Mouse (Mus musculus) limb, embryonic 15.5 days (tissue): ENCODE results near the gene Nfic. TPM values are rescaled to one million over a fixed set of nuclear protein-coding genes. Genes with fewer than 3 reads are reported as not detected.

Experiments
- ATAC-seq: fragments of 200-750 bp; cut with Nextera tagmentation; 2 replicates; pipeline ENCODE4 v1.8.0; 2017; ENCODE audit warnings: low read depth, moderate TSS enrichment; ENCODE audit not compliant: insufficient number of reproducible peaks, low FRiP score, low TSS enrichment
- H3K27ac ChIP-seq: fragments of 300-500 bp; sonication (generic); 2 replicates; pipeline ENCODE4 v1.5.1; 2015; ENCODE audit warnings: moderate library complexity, mild to moderate bottlenecking, inconsistent platforms
- H3K27me3 ChIP-seq: fragments of 300-500 bp; sonication (generic); 2 replicates; pipeline ENCODE4 v1.6.1; 2015; ENCODE audit warnings: inconsistent platforms
- H3K36me3 ChIP-seq: fragments of 300-500 bp; sonication (generic); 2 replicates; pipeline ENCODE4 v1.6.1; 2015; ENCODE audit warnings: inconsistent platforms
- H3K4me1 ChIP-seq: fragments of 300-500 bp; sonication (generic); 2 replicates; pipeline ENCODE4 v1.6.1; 2015; ENCODE audit warnings: inconsistent platforms
- H3K4me2 ChIP-seq: fragments of 300-500 bp; sonication (generic); 2 replicates; pipeline ENCODE4 v1.6.1; 2015; ENCODE audit warnings: mild to moderate bottlenecking, inconsistent platforms
- H3K4me3 ChIP-seq: fragments of 300-500 bp; sonication (generic); 2 replicates; pipeline ENCODE4 v1.5.1; 2015; ENCODE audit warnings: mild to moderate bottlenecking, inconsistent platforms
- H3K9ac ChIP-seq: fragments of 300-500 bp; sonication (generic); 2 replicates; pipeline ENCODE4 v1.6.1; 2015; ENCODE audit warnings: inconsistent platforms
- H3K9me3 ChIP-seq: fragments of 300-500 bp; sonication (generic); 2 replicates; pipeline ENCODE4 v1.6.1; 2016; ENCODE audit warnings: inconsistent platforms
- WGBS: fragments of 180-500 bp; shearing (Covaris S2); methylation state at CpG from one replicate; pipeline ENCODE4 v1.1.7; 2015; 5-methylcytosine and 5-hydroxymethylcytosine counted together
- polyA plus RNA-seq: library from polyadenylated mRNA; unstranded; fragments of >200 nt; fragmentation: Nextera tagmentation; extraction: Ambion mirVana; gene quantifications from 2 replicates; pipeline ENCODE4 v1.2.1, GENCODE M21; 2015

Nfic gene
- polyA plus RNA-seq, 1 experiment from 2014 or later, result 138 TPM

DNA sequence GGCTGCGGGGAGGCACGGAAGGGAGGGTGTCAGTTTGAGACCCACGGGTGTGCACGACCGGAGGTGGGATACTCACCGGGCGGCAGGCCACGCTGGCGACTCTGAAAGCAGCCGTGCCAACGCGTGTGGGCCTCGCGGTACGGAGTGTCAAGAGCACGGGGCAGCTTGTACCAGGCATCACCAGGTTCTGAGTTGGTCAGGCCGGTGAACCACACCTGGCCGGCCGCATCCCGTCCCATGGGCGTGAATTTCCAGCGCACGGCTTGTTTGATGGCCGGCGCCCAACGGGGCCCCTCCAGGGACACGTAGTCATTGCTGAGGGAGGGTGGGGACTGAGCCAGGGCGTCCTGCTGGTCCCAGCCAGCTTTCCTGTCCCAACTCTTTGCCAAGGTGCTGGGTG is 90.8 kb downstream of the Nfic start:
- peaks cover 46% of the 10 kb centered on the region for H3K36me3 ChIP-seq
- ATAC-seq, result no peak

DNA sequence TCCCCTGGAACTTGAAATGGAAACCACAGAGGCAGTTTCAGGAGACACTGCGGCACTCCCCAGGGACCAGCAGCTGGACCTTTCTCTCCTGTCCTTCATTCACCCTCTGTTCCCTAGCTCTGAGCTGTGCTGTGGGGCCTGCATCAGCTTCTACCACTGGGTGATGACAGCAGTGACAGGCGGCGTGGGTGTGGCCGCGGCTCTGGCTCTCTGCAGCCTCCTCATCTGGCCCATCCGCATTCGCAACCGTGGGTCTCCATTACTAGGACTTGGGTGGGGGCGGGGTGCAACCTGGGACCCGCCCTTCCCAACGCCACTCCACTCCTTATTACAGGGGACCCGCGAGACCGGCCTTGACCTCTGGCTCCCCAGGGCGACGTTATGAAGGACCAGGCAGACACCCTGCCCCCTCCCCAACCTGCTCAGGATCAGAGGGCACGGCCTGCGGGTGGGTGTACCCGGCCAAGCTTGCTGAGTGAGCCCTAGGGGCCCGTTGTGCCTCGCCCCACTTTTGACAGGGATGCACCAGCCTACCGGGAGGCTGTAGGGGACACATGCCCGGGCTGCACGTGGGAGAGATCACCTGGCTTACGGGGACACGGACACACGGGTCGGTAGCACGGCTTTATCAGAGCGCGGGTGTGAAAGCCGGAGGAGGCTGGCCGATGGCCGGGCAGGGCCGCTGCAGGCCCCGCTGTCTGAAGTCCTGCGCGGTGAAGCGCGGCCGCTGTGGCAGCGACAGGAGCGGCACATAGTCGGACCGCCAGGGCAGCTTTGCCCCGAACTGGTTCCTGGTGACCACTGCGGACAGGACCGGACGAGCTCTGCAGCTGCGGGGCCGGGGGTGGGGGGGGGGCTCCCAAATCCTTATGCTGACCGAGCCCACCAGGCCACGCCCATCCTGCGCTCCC is 91.7 kb downstream of the Nfic start:
- Histone ChIP-seq H3K9ac (peak overlapping the region; percentile 23; the same call in 1 of the 2 replicates), H3K4me1 (peaks cover 44% of the 10 kb centered on the region), H3K27me3 (peaks cover 34% of the 10 kb centered on the region), H3K9me3 (no peaks in the 10 kb centered on the region), H3K4me2 (peak overlapping the region; percentile 50), H3K27ac (no peak overlapping the region), H3K4me3 (peak overlapping the region; percentile 32), H3K36me3 (peaks cover 37% of the 10 kb centered on the region)
- 13% methylated on average over 52 of the region's 54 CpGs for WGBS
- no peak for ATAC-seq

More for the DNA sequence above, 90.8 kb downstream of the Nfic start:
- 14% methylated on average over 28 of the region's 28 CpGs for WGBS
- no peaks in the 10 kb centered on the region for H3K9me3 ChIP-seq
- peaks cover 34% of the 10 kb centered on the region for H3K27me3 ChIP-seq
- H3K9ac ChIP-seq, result peak overlapping the region; percentile 23; the same call in 1 of the 2 replicates
- H3K4me3 ChIP-seq, result peak overlapping the region; percentile 32
- no peak overlapping the region; the same call in 1 of the 2 replicates for H3K27ac ChIP-seq
- H3K4me2 ChIP-seq, result peak overlapping the region; percentile 50
- H3K4me1 ChIP-seq, result peaks cover 39% of the 10 kb centered on the region

DNA sequence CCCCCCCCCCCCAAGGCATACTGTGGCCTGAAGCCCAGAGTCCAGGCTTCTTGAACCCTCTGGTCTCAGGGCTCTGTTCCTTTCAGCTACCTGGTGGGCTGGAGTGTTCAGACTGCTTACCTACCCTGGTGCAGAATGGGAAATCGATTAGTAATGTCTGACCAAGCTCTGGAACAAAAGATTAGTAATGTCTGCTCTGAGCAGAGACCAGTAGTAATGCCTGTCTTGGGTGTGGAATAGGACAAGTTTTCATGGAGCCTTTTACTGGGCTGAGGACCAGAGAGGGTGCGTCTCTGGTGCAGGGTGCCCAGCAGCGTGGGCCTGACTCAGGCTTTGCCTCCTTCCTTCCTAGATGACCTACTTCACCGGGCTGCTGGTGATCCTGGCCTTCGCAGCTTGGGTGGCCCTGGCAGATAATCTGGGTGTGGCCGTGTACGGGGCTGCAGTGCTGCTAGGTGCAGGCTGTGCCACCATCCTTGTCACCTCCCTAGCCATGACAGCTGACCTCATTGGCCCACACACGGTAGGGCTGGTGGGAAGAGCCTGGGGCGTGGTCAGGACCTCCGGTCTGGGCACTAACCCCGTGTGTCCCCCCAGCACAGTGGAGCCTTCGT is 93.0 kb downstream of the Nfic start:
- Histone ChIP-seq H3K36me3 (peaks cover 25% of the 10 kb centered on the region), H3K27ac (no peak overlapping the region), H3K4me3 (no peak overlapping the region), H3K4me2 (no peak overlapping the region), H3K9ac (no peak overlapping the region), H3K9me3 (no peaks in the 10 kb centered on the region), H3K27me3 (peaks cover 34% of the 10 kb centered on the region), H3K4me1 (peaks cover 55% of the 10 kb centered on the region)
- 74% methylated on average over 12 of the region's 12 CpGs for WGBS
- ATAC-seq, result no peak

GRCm38 (mm10) chr10:81360721-81361120 is 94.7 kb downstream of the Nfic start:
- no peak overlapping the region for H3K4me2 ChIP-seq
- no peaks in the 10 kb centered on the region for H3K9me3 ChIP-seq
- 54% methylated on average over 8 of the region's 8 CpGs for WGBS
- no peak for ATAC-seq
- no peak overlapping the region for H3K27ac ChIP-seq
- peaks cover 36% of the 10 kb centered on the region for H3K27me3 ChIP-seq
- peaks cover 63% of the 10 kb centered on the region for H3K4me1 ChIP-seq
- no peak overlapping the region for H3K4me3 ChIP-seq
- H3K9ac ChIP-seq, result no peak overlapping the region
- peaks cover 10% of the 10 kb centered on the region; the same call in 1 of the 2 replicates for H3K36me3 ChIP-seq

GRCm38 (mm10) chr10:81358841-81359240 is 96.6 kb downstream of the Nfic start:
- Histone ChIP-seq H3K9ac (no peak overlapping the region), H3K27me3 (peaks cover 17% of the 10 kb centered on the region), H3K9me3 (no peaks in the 10 kb centered on the region), H3K4me2 (peak overlapping the region; percentile 97; the same call in 1 of the 2 replicates), H3K36me3 (peaks cover 10% of the 10 kb centered on the region; the same call in 1 of the 2 replicates), H3K4me1 (peaks cover 44% of the 10 kb centered on the region), H3K27ac (peak overlapping the region; percentile 7; the same call in 1 of the 2 replicates), H3K4me3 (no peak overlapping the region)
- ATAC-seq, result no peak
- 46% methylated on average over 1 of the region's 1 CpGs for WGBS

GRCm38 (mm10) chr10:81358209-81358608 is 97.2 kb downstream of the Nfic start:
- WGBS, result 30% methylated on average over 4 of the region's 4 CpGs
- peak overlapping the region; percentile 97 for H3K4me2 ChIP-seq
- H3K9me3 ChIP-seq, result no peaks in the 10 kb centered on the region
- peaks cover 38% of the 10 kb centered on the region for H3K4me1 ChIP-seq
- peaks cover 10% of the 10 kb centered on the region; the same call in 1 of the 2 replicates for H3K36me3 ChIP-seq
- ATAC-seq, result no peak
- peak overlapping the region; percentile 76 for H3K4me3 ChIP-seq
- H3K27ac ChIP-seq, result 0 out of 2 replicates have a peak overlapping the region, but pooled peaks have one; percentile 7
- H3K27me3 ChIP-seq, result peaks cover 11% of the 10 kb centered on the region
- peak overlapping the region; percentile 84; the same call in 1 of the 2 replicates for H3K9ac ChIP-seq

GRCm38 (mm10) chr10:81356991-81357844 is 98.2 kb downstream of the Nfic start, which contains the start of gene Mfsd12:
Gene Mfsd12, plus strand, starts transcription at chr10:81357491.
- Histone ChIP-seq H3K27me3 (0 out of 2 replicates have a peak, but pooled peaks cover 3% of the 10 kb centered on the region), H3K4me2 (peak within 1 kb of the TSS; percentile 97), H3K36me3 (0 out of 2 replicates have a peak, but pooled peaks cover 7% of the 10 kb centered on the region), H3K27ac (peak within 1 kb of the TSS; percentile 38; the same call in 1 of the 2 replicates), H3K4me1 (peaks cover 31% of the 10 kb centered on the region), H3K9ac (peak within 1 kb of the TSS; percentile 84), H3K4me3 (peak within 1 kb of the TSS; percentile 76), H3K9me3 (no peaks in the 10 kb centered on the region)
- peak; percentile 78 for ATAC-seq
- 2% methylated on average over 78 of the region's 79 CpGs for WGBS

DNA sequence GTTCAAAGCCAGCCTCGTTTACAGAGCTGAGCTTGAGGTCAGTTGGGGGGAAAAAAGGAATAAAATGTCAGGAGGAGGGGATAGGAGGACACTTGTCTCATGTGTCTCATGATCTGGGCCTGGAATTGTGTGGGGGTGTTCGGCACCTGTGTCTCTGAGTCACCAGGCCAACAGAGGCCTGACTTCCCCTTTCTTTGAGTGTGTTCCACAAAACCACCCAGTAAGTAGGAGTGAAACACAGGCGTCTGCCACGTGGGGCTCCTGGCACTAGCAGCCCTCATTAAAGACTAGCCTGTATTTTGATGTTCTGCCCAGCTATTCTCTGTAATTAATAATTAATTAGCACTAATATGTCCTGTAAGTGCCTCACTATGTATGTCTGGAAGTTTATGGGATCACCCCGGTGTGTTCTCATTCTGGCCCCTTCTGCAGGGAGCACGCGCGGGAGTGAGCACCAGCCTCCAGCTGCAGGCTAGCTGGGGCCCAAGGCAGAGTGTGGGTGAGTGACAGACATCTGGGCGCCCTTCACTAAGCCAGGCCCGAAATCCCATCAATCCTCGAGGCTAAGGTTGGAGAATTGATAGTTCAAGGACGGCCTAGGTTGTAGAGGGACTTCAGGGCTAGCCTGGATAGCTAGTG is 99.0 kb downstream of the Nfic start:
- Histone ChIP-seq H3K9me3 (no peaks in the 10 kb centered on the region), H3K27ac (no peak overlapping the region), H3K27me3 (0 out of 2 replicates have a peak, but pooled peaks cover 3% of the 10 kb centered on the region), H3K36me3 (0 out of 2 replicates have a peak, but pooled peaks cover 7% of the 10 kb centered on the region), H3K4me1 (peaks cover 31% of the 10 kb centered on the region), H3K4me2 (peak overlapping the region; percentile 97), H3K4me3 (peak overlapping the region; percentile 76; the same call in 1 of the 2 replicates), H3K9ac (no peak overlapping the region)
- no peak for ATAC-seq
- WGBS, result 36% methylated on average over 12 of the region's 12 CpGs

- no peak for ATAC-seq
- no peak overlapping the region for H3K27ac ChIP-seq
- H3K4me1 ChIP-seq, result peaks cover 27% of the 10 kb centered on the region
Measured at GRCm38 (mm10) chr10:81355533-81355932, 99.9 kb downstream of the Nfic start.

GRCm38 (mm10) chr10:81354738-81355477 is 100.5 kb downstream of the Nfic start:
- Histone ChIP-seq H3K9me3 (no peaks in the 10 kb centered on the region), H3K4me3 (no peak overlapping the region), H3K4me1 (peaks cover 27% of the 10 kb centered on the region), H3K27ac (no peak overlapping the region), H3K4me2 (no peak overlapping the region), H3K27me3 (0 out of 2 replicates have a peak, but pooled peaks cover 3% of the 10 kb centered on the region), H3K36me3 (0 out of 2 replicates have a peak, but pooled peaks cover 3% of the 10 kb centered on the region), H3K9ac (no peak overlapping the region)
- WGBS, result 62% methylated on average over 9 of the region's 9 CpGs
- ATAC-seq, result no peak

More at GRCm38 (mm10) chr10:81355533-81355932, 99.9 kb downstream of the Nfic start:
- Histone ChIP-seq H3K4me2 (no peak overlapping the region), H3K9me3 (no peaks in the 10 kb centered on the region), H3K4me3 (no peak overlapping the region), H3K36me3 (0 out of 2 replicates have a peak, but pooled peaks cover 6% of the 10 kb centered on the region), H3K9ac (no peak overlapping the region), H3K27me3 (0 out of 2 replicates have a peak, but pooled peaks cover 3% of the 10 kb centered on the region)
- WGBS, result 78% methylated on average over 4 of the region's 4 CpGs
